Mouse (Mus musculus) naive thymus-derived CD4-positive, alpha-beta T cell, adult 2 months (primary cell): Measurements from ENCODE around the gene Dnal1.
A peak's percentile ranks its signal among the peaks of the same experiment; 100 is the strongest.

Source experiments
- DNase-seq: peaks from one replicate; pipeline ENCODE4 v3.0.0-alpha.2; 2011; ENCODE audit warnings: low read depth

Dnal1 gene

GRCm38 (mm10) chr12:84161616-84162433 lies 47.7 kb downstream of the Dnal1 start:
- peak; percentile 70 for DNase-seq

- peak; percentile 79 for DNase-seq
These were observed 49.0 kb downstream of the Dnal1 start for GRCm38 (mm10) chr12:84163133-84163532.

- DNase-seq = no peak
These were observed 49.5 kb downstream of the Dnal1 start for GRCm38 (mm10) chr12:84163586-84164110.

- no peak for DNase-seq
These were observed 51.6 kb downstream of the Dnal1 start for GRCm38 (mm10) chr12:84165631-84166373.

GRCm38 (mm10) chr12:84170610-84171009 lies 56.4 kb downstream of the Dnal1 start:
- DNase-seq = peak; percentile 82

- DNase-seq = no peak
These were observed 58.0 kb downstream of the Dnal1 start for GRCm38 (mm10) chr12:84172216-84172615.

GRCm38 (mm10) chr12:84172862-84173261 lies 58.7 kb downstream of the Dnal1 start:
- DNase-seq = no peak

GRCm38 (mm10) chr12:84173309-84173915 lies 59.2 kb downstream of the Dnal1 start:
- DNase-seq = no peak

GRCm38 (mm10) chr12:84174190-84174811 lies 60.1 kb downstream of the Dnal1 start:
- DNase-seq = no peak

- peak; percentile 48 for DNase-seq
These were observed 60.7 kb downstream of the Dnal1 start for GRCm38 (mm10) chr12:84174871-84175270.

GRCm38 (mm10) chr12:84175659-84176061 lies 61.5 kb downstream of the Dnal1 start:
- peak; percentile 88 for DNase-seq

- DNase-seq = peak; percentile 56
These were observed 62.1 kb downstream of the Dnal1 start for GRCm38 (mm10) chr12:84176126-84176769.

GRCm38 (mm10) chr12:84176886-84177765 lies 63.0 kb downstream of the Dnal1 start:
- peak; percentile 66 for DNase-seq

GRCm38 (mm10) chr12:84178052-84178451 lies 63.9 kb downstream of the Dnal1 start:
- DNase-seq = no peak

- no peak for DNase-seq
These were observed 64.7 kb downstream of the Dnal1 start for GRCm38 (mm10) chr12:84178652-84179445.

- DNase-seq = no peak
These were observed 65.9 kb downstream of the Dnal1 start for GRCm38 (mm10) chr12:84180090-84180489.

GRCm38 (mm10) chr12:84180701-84181435 lies 66.7 kb downstream of the Dnal1 start:
- no peak for DNase-seq

- DNase-seq = no peak
These were observed 67.8 kb downstream of the Dnal1 start for GRCm38 (mm10) chr12:84181999-84182398.

- no peak for DNase-seq
These were observed 70.8 kb downstream of the Dnal1 start for GRCm38 (mm10) chr12:84184979-84185378.
